Mouse (Mus musculus) limb, embryonic 10.5 days (tissue): Measurements from ENCODE around the gene Tbc1d10c. TPM values are rescaled to one million over a fixed set of nuclear protein-coding genes. Genes with fewer than 3 reads are reported as not detected.

Experiments
- DNase-seq: peaks from one replicate; pipeline ENCODE4 v3.0.0-alpha.2; 2017; ENCODE audit warnings: low spot score
- H3K27ac ChIP-seq: fragments of 300-500 bp; sonication (generic); 2 replicates; pipeline ENCODE4 v1.5.1; 2016; ENCODE audit warnings: mild to moderate bottlenecking
- H3K27me3 ChIP-seq: fragments of 300-500 bp; sonication (generic); 2 replicates; pipeline ENCODE4 v1.6.1; 2016; ENCODE audit warnings: low read depth, mild to moderate bottlenecking; ENCODE audit not compliant: poor library complexity, severe bottlenecking
- H3K36me3 ChIP-seq: fragments of 300-500 bp; sonication (generic); 2 replicates; pipeline ENCODE4 v1.6.1; 2016; ENCODE audit warnings: mild to moderate bottlenecking, moderate library complexity
- H3K4me1 ChIP-seq: fragments of 300-500 bp; sonication (generic); 2 replicates; pipeline ENCODE4 v1.6.1; 2016
- H3K4me3 ChIP-seq: fragments of 300-500 bp; sonication (generic); 2 replicates; pipeline ENCODE4 v1.5.1; 2016; ENCODE audit warnings: mild to moderate bottlenecking, moderate library complexity
- H3K9me3 ChIP-seq: fragments of 300-500 bp; sonication (generic); replicated peaks from 2 replicates; pipeline ENCODE4 v1.6.1; 2016; ENCODE audit warnings: mild to moderate bottlenecking
- WGBS: fragments of 180-500 bp; shearing (Covaris S2); methylation state at CpG from one replicate; pipeline ENCODE4 v1.1.7; 2016; 5-methylcytosine and 5-hydroxymethylcytosine counted together
- polyA plus RNA-seq: library from polyadenylated mRNA; unstranded; fragments of >200 nt; fragmentation: Nextera tagmentation; extraction: Ambion mirVana; gene quantifications from 2 replicates; pipeline ENCODE4 v1.2.1, GENCODE M21; 2016

Tbc1d10c gene
- polyA plus RNA-seq, 1 experiment from 2014 or later: 1.2 TPM

GRCm38 (mm10) chr19:4149283-4149682, 41.8 kb downstream of the Tbc1d10c start:
- Histone ChIP-seq H3K4me3 (peak overlapping the region; percentile 90), H3K4me1 (peaks cover 44% of the 10 kb centered on the region), H3K27me3 (no peaks in the 10 kb centered on the region), H3K27ac (peak overlapping the region; percentile 90; the same call in 1 of the 2 replicates), H3K9me3 (no peaks in the 10 kb centered on the region), H3K36me3 (peaks cover 45% of the 10 kb centered on the region)
- no peak for DNase-seq
- WGBS: 89% methylated on average over 11 of the region's 11 CpGs

- peaks cover 46% of the 10 kb centered on the region for H3K4me1 ChIP-seq
- H3K27me3 ChIP-seq: no peaks in the 10 kb centered on the region
- H3K4me3 ChIP-seq: peak overlapping the region; percentile 90
- WGBS: 2% methylated on average over 6 of the region's 8 CpGs
- H3K27ac ChIP-seq: peak overlapping the region; percentile 90
- no peak for DNase-seq
- H3K36me3 ChIP-seq: peaks cover 42% of the 10 kb centered on the region
- H3K9me3 ChIP-seq: no peaks in the 10 kb centered on the region
Measured at GRCm38 (mm10) chr19:4148819-4149218, 42.3 kb downstream of the Tbc1d10c start.

GRCm38 (mm10) chr19:4148491-4148806, 42.6 kb downstream of the Tbc1d10c start, which contains the start of gene Coro1b:
Gene Coro1b, plus strand, starts transcription at chr19:4148619.
- Histone ChIP-seq H3K4me1 (peaks cover 49% of the 10 kb centered on the region), H3K9me3 (no peaks in the 10 kb centered on the region), H3K27ac (peak within 1 kb of the TSS; percentile 90), H3K36me3 (peaks cover 39% of the 10 kb centered on the region), H3K27me3 (no peaks in the 10 kb centered on the region), H3K4me3 (peak within 1 kb of the TSS; percentile 90)
- under 1% methylated on average over 24 of the region's 33 CpGs for WGBS
- DNase-seq: peak; percentile 97

GRCm38 (mm10) chr19:4147782-4148490, 43.1 kb downstream of the Tbc1d10c start:
- no peak for DNase-seq
- peak overlapping the region; percentile 90 for H3K27ac ChIP-seq

GRCm38 (mm10) chr19:4147022-4147405, 44.1 kb downstream of the Tbc1d10c start:
- no peak overlapping the region for H3K4me3 ChIP-seq

More at GRCm38 (mm10) chr19:4147782-4148490, 43.1 kb downstream of the Tbc1d10c start:
- Histone ChIP-seq H3K4me3 (peak overlapping the region; percentile 90), H3K4me1 (peaks cover 47% of the 10 kb centered on the region), H3K27me3 (no peaks in the 10 kb centered on the region), H3K36me3 (peaks cover 33% of the 10 kb centered on the region), H3K9me3 (no peaks in the 10 kb centered on the region)
- 38% methylated on average over 9 of the region's 9 CpGs for WGBS

GRCm38 (mm10) chr19:4146366-4147021, 44.6 kb downstream of the Tbc1d10c start:
- H3K36me3 ChIP-seq: peaks cover 19% of the 10 kb centered on the region
- no peak for DNase-seq
- H3K27ac ChIP-seq: no peak overlapping the region
- 68% methylated on average over 12 of the region's 12 CpGs for WGBS
- no peaks in the 10 kb centered on the region for H3K27me3 ChIP-seq
- H3K4me3 ChIP-seq: no peak overlapping the region
- no peaks in the 10 kb centered on the region for H3K9me3 ChIP-seq
- H3K4me1 ChIP-seq: peaks cover 50% of the 10 kb centered on the region

More at GRCm38 (mm10) chr19:4147022-4147405, 44.1 kb downstream of the Tbc1d10c start:
- H3K27me3 ChIP-seq: no peaks in the 10 kb centered on the region
- no peaks in the 10 kb centered on the region for H3K9me3 ChIP-seq
- no peak for DNase-seq
- H3K4me1 ChIP-seq: peaks cover 50% of the 10 kb centered on the region
- peaks cover 24% of the 10 kb centered on the region for H3K36me3 ChIP-seq
- 61% methylated on average over 3 of the region's 3 CpGs for WGBS
- no peak overlapping the region for H3K27ac ChIP-seq

GRCm38 (mm10) chr19:4145936-4146335, 45.1 kb downstream of the Tbc1d10c start:
- no peak overlapping the region for H3K27ac ChIP-seq
- H3K9me3 ChIP-seq: no peaks in the 10 kb centered on the region
- H3K36me3 ChIP-seq: peaks cover 13% of the 10 kb centered on the region
- no peaks in the 10 kb centered on the region for H3K27me3 ChIP-seq
- DNase-seq: no peak
- H3K4me1 ChIP-seq: peaks cover 50% of the 10 kb centered on the region
- no peak overlapping the region for H3K4me3 ChIP-seq
- 95% methylated on average over 5 of the region's 5 CpGs for WGBS

GRCm38 (mm10) chr19:4144550-4145498, 46.3 kb downstream of the Tbc1d10c start:
- Histone ChIP-seq H3K36me3 (peaks cover 2% of the 10 kb centered on the region), H3K9me3 (no peaks in the 10 kb centered on the region), H3K27me3 (no peaks in the 10 kb centered on the region), H3K4me3 (no peak overlapping the region), H3K4me1 (peaks cover 41% of the 10 kb centered on the region), H3K27ac (no peak overlapping the region)
- DNase-seq: no peak
- WGBS: 85% methylated on average over 16 of the region's 16 CpGs

- Histone ChIP-seq H3K36me3 (no peaks in the 10 kb centered on the region), H3K4me1 (peaks cover 31% of the 10 kb centered on the region), H3K27ac (no peak within 1 kb of the TSS), H3K27me3 (no peaks in the 10 kb centered on the region), H3K4me3 (no peak within 1 kb of the TSS), H3K9me3 (no peaks in the 10 kb centered on the region)
- 82% methylated on average over 7 of the region's 7 CpGs for WGBS
- no peak for DNase-seq
Measured at GRCm38 (mm10) chr19:4143759-4144268, 47.3 kb downstream of the Tbc1d10c start, which contains the start of gene Cabp4. Gene Cabp4, minus strand, starts transcription at chr19:4144033.

- no peaks in the 10 kb centered on the region for H3K27me3 ChIP-seq
- WGBS: 91% methylated on average over 18 of the region's 18 CpGs
Measured at GRCm38 (mm10) chr19:4142416-4143173, 48.5 kb downstream of the Tbc1d10c start.

GRCm38 (mm10) chr19:4140147-4140546, 50.9 kb downstream of the Tbc1d10c start:
- no peak overlapping the region for H3K4me3 ChIP-seq
- no peak for DNase-seq
- WGBS: 86% methylated on average over 6 of the region's 6 CpGs
- H3K4me1 ChIP-seq: 0 out of 2 replicates have a peak, but pooled peaks cover 9% of the 10 kb centered on the region
- peaks cover 4% of the 10 kb centered on the region; the same call in 1 of the 2 replicates for H3K27me3 ChIP-seq
- no peaks in the 10 kb centered on the region for H3K36me3 ChIP-seq
- peak overlapping the region; percentile 21; the same call in 1 of the 2 replicates for H3K27ac ChIP-seq
- no peaks in the 10 kb centered on the region for H3K9me3 ChIP-seq

More at GRCm38 (mm10) chr19:4142416-4143173, 48.5 kb downstream of the Tbc1d10c start:
- no peak overlapping the region for H3K4me3 ChIP-seq
- no peaks in the 10 kb centered on the region for H3K36me3 ChIP-seq
- no peak for DNase-seq
- no peaks in the 10 kb centered on the region for H3K9me3 ChIP-seq
- H3K27ac ChIP-seq: no peak overlapping the region
- H3K4me1 ChIP-seq: peaks cover 22% of the 10 kb centered on the region

GRCm38 (mm10) chr19:4139446-4139845, 51.6 kb downstream of the Tbc1d10c start, which contains the start of gene Gpr152:
Gene Gpr152, plus strand, starts transcription at chr19:4139787.
- H3K4me1 ChIP-seq: 0 out of 2 replicates have a peak, but pooled peaks cover 9% of the 10 kb centered on the region
- DNase-seq: no peak
- no peaks in the 10 kb centered on the region for H3K9me3 ChIP-seq
- H3K4me3 ChIP-seq: no peak within 1 kb of the TSS
- peak within 1 kb of the TSS; percentile 21 for H3K27ac ChIP-seq
- H3K27me3 ChIP-seq: peaks cover 4% of the 10 kb centered on the region; the same call in 1 of the 2 replicates
- H3K36me3 ChIP-seq: no peaks in the 10 kb centered on the region
- 80% methylated on average over 2 of the region's 2 CpGs for WGBS
